Mouse (Mus musculus) stomach, postnatal 0 days (tissue): ENCODE results near the gene Hist1h2bp.

ENCODE experiments used
- CTCF ChIP-seq: IDR thresholded peaks from 2 replicates; pipeline ENCODE4 v1.5.1; 2016; ENCODE audit warnings: antibody characterized with exemption, low read depth, mild to moderate bottlenecking, moderate library complexity
- EP300 ChIP-seq: optimal IDR thresholded peaks from 2 replicates; pipeline ENCODE3; 2016; ENCODE audit warnings: antibody characterized with exemption

GRCm38 (mm10) chr13:21753051-21753523 lies 34.2 kb upstream of the Hist1h2bp start:
- TF ChIP-seq CTCF (no peak), EP300 (no peak)
